Mouse (Mus musculus) hindbrain, embryonic 11.5 days (tissue): ENCODE data around the gene D430041D05Rik. TPM values are rescaled to one million over a fixed set of nuclear protein-coding genes. Genes with fewer than 3 reads are reported as not detected.

ENCODE experiments used
- microRNA counts: library from miRNA; unstranded; fragments of <30 nt; microRNA quantifications from one replicate; lab custom pipeline; 2015
- polyA plus RNA-seq: library from polyadenylated mRNA; unstranded; fragments of >200 nt; fragmentation: Nextera tagmentation; extraction: Ambion mirVana; gene quantifications from 2 replicates; pipeline ENCODE4 v1.2.1, GENCODE M21; 2014

The D430041D05Rik gene
- polyA plus RNA-seq, 1 experiment from 2014 or later: 3.6 TPM

MicroRNAs encoded within 50 kb of the gene (microRNA counts, 519-probe panel; counts per million panel counts)
- microRNA mmu-miR-1902 (lab: Ali Mortazavi, UCI): not detected

Other genes with a start within 250 kb of the D430041D05Rik start
- 11.1 and 12.8 TPM in 2 replicates for gene Hipk3, start 83.4 kb upstream of the D430041D05Rik start, polyA plus RNA-seq
- 91.6 and 103 TPM in 2 replicates for gene Cstf3, start 179.5 kb upstream of the D430041D05Rik start, polyA plus RNA-seq